8 mouse cellular contexts compared by ENCODE assay signal in the genomic region with DNA sequence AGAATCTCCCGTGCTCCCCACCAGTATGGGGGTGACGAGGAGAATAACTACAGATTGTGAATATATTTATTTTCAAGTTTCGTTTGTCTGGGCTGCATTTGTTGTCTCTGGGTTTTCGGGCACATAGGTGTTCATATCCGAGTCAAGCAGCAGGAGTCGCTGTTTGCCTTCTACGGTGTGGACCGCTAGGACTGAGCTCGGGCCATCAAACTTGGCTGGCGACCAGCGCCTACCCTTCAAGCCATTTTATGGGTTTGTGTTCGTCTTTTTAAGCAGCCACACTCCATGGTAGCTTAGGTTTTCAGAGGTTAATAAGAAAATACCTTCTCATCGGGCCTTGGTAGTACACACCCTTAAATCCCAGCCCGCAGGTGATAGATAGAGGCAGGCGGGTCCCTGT. TPM values are rescaled to one million over a fixed set of nuclear protein-coding genes. Genes with fewer than 3 reads are reported as not detected.
DNase-seq lines count a peak whose midpoint lies in the region; ATAC-seq and TF ChIP-seq lines count a peak whose summit lies in the region.
"Not testable (repeated sequence)": the region's sequence is repeated elsewhere in the genome, so short reads cannot be mapped to it uniquely, and the experiment has no call there.

No protein-coding gene starts in this region.

- not testable (repeated sequence) for TF ChIP-seq POLR2A in limb, embryonic 14.5 days (IDR thresholded peaks at IDR 0.05; ENCODE audit: borderline replicate concordance, extremely low read depth, insufficient read depth, insufficient read length)

- peaks cover 8 to 34% of the 10 kb centered on the region in 2 experiments for H3K4me1 ChIP-seq in ES-E14 (ENCODE audit: control insufficient read depth in 2 of 2, insufficient read depth in 2 of 2, low read length in 2 of 2, poor library complexity in 1 of 2)
- H3K4me1 ChIP-seq in embryonic facial prominence, embryonic 11.5 days (ENCODE audit: control insufficient read depth, insufficient read depth, low read length) = peaks cover 24% of the 10 kb centered on the region
- peaks cover 50% of the 10 kb centered on the region for H3K4me1 ChIP-seq in limb, embryonic 14.5 days (ENCODE audit: control insufficient read depth, insufficient read depth, low read length)

- not testable (repeated sequence) for H3K4me2 ChIP-seq in embryonic facial prominence, embryonic 11.5 days (ENCODE audit: low read depth, low read length)
- peak overlapping the region; percentile 37 for H3K4me2 ChIP-seq in limb, embryonic 14.5 days (replicated peaks; ENCODE audit: low read depth, low read length, severe bottlenecking)

- DNase-seq in ES-E14 (ENCODE audit: low read depth, low spot score) = not testable (repeated sequence)
- DNase-seq in cerebellum, adult 11-12 months = peak; percentile 38
- DNase-seq in embryonic facial prominence, embryonic 11.5 days (ENCODE audit: low spot score) = peak; percentile 79
- DNase-seq in heart, adult 18-20 months = peak; percentile 37 to 68
- DNase-seq in kidney, adult 18-20 months = peak; percentile 44
- DNase-seq in limb, embryonic 14.5 days (ENCODE audit: low spot score) = peak; percentile 88
- DNase-seq in lung, postnatal 4 days = peak; percentile 67 to 77
- peak; percentile 71 for DNase-seq in right cerebral cortex, postnatal 4 days

- ATAC-seq in embryonic facial prominence, embryonic 11.5 days (replicated peaks; ENCODE audit: insufficient number of reproducible peaks, low FRiP score, low TSS enrichment, low read depth); limb, embryonic 14.5 days (ENCODE audit: low FRiP score, low read depth): not testable (repeated sequence)

- in situ Hi-C loops in ES-E14 (cut with MboI; ENCODE audit: low sequenced_read_pairs in 2 of 2, unreplicated experiment in 2 of 2) = not testable (repeated sequence)

- H3K27ac ChIP-seq in ES-E14 (ENCODE audit: insufficient read depth, low read depth, low read length, poor library complexity, severe bottlenecking); embryonic facial prominence, embryonic 11.5 days (replicated peaks; ENCODE audit: low read depth, low read length): not testable (repeated sequence)
- H3K27ac ChIP-seq in limb, embryonic 14.5 days (replicated peaks; ENCODE audit: low read depth, low read length) = 0 out of 2 replicates have a peak overlapping the region, but pooled peaks have one; percentile 67

- not testable (repeated sequence) for H3K9ac ChIP-seq in ES-E14 (ENCODE audit: insufficient read depth, low read depth, low read length, poor library complexity, severe bottlenecking); embryonic facial prominence, embryonic 11.5 days (replicated peaks; ENCODE audit: low read length); limb, embryonic 14.5 days (ENCODE audit: low read depth, low read length, severe bottlenecking)

- WGBS in embryonic facial prominence, embryonic 11.5 days = 46% methylated on average over 15 of the region's 15 CpGs
- 25% methylated on average over 15 of the region's 15 CpGs for WGBS in limb, embryonic 14.5 days

- H3K9me3 ChIP-seq in ES-E14 (ENCODE audit: control insufficient read depth, insufficient read depth, low read depth, low read length); embryonic facial prominence, embryonic 11.5 days (replicated peaks; ENCODE audit: control insufficient read depth, low read length); limb, embryonic 14.5 days (ENCODE audit: control insufficient read depth, low read length): not testable (repeated sequence)

- peaks cover 51% of the 10 kb centered on the region for H3K36me3 ChIP-seq in ES-E14 (ENCODE audit: control insufficient read depth, insufficient read depth, low read length, poor library complexity, severe bottlenecking)
- not testable (repeated sequence) for H3K36me3 ChIP-seq in embryonic facial prominence, embryonic 11.5 days (replicated peaks; ENCODE audit: control insufficient read depth, insufficient read depth, low read depth, low read length)
- peaks cover 13% of the 10 kb centered on the region for H3K36me3 ChIP-seq in limb, embryonic 14.5 days (ENCODE audit: control insufficient read depth, insufficient read depth, low read length)

- not testable (repeated sequence) for H3K27me3 ChIP-seq in embryonic facial prominence, embryonic 11.5 days (ENCODE audit: control insufficient read depth, insufficient read depth, low read length); limb, embryonic 14.5 days (ENCODE audit: control insufficient read depth, insufficient read depth, low read length)

- H3K4me3 ChIP-seq in ES-E14 (ENCODE audit: insufficient read depth in 1 of 2, low read depth in 1 of 2, low read length in 2 of 2, poor library complexity in 1 of 2, severe bottlenecking in 1 of 2); embryonic facial prominence, embryonic 11.5 days (ENCODE audit: low read depth, low read length); limb, embryonic 14.5 days (replicated peaks; ENCODE audit: low read length): not testable (repeated sequence)

TF ChIP-seq in ES-E14, 5 proteins besides CTCF, POLR2A, EP300 and RAD21:
- TF ChIP-seq ZC3H11A (IDR thresholded peaks at IDR 0.05; ENCODE audit: borderline replicate concordance, low read depth, low read length) = peak; percentile 36; the same call in 1 of the 2 replicates

RNA-seq across cellular contexts. Expression of gene Rara, which starts 5.8 kb away (rescaled TPM):
- 25.8 and 30.1 TPM in 2 replicates for total RNA-seq in ES-E14 (2012; rRNA removed)
- 32.7 and 40.2 TPM in 2 replicates for polyA plus RNA-seq in embryonic facial prominence, embryonic 11.5 days (2014; fragmentation: Nextera tagmentation; extraction: Ambion mirVana)
- total RNA-seq in heart, adult 18-20 months (2021) = 10 to 100 TPM in 1 of 2 experiments, 1 to 10 TPM in 1; 8.7 to 10.1 TPM
- polyA plus RNA-seq in limb, embryonic 14.5 days (2012; rRNA removed) = 39.8 and 57.0 TPM in 2 replicates
- polyA plus RNA-seq in limb, embryonic 14.5 days (2014; fragmentation: Nextera tagmentation; extraction: Ambion mirVana) = 52.4 and 58.3 TPM in 2 replicates

RNA-seq across cellular contexts. Expression of gene Cdc6, which starts 14.2 kb away (rescaled TPM):
- total RNA-seq in ES-E14 (2012; rRNA removed) = 32.7 and 51.3 TPM in 2 replicates
- polyA plus RNA-seq in embryonic facial prominence, embryonic 11.5 days (2014; fragmentation: Nextera tagmentation; extraction: Ambion mirVana) = 55.4 and 57.1 TPM in 2 replicates
- total RNA-seq in heart, adult 18-20 months (2021) = under 1 TPM; 0.40 to 0.41 TPM
- polyA plus RNA-seq in limb, embryonic 14.5 days (2012; rRNA removed) = 13.1 and 15.6 TPM in 2 replicates
- polyA plus RNA-seq in limb, embryonic 14.5 days (2014; fragmentation: Nextera tagmentation; extraction: Ambion mirVana) = 25.2 and 25.8 TPM in 2 replicates

RNA-seq across cellular contexts. Expression of gene Wipf2, which starts 58.4 kb away (rescaled TPM):
- 4.7 and 5.8 TPM in 2 replicates for total RNA-seq in ES-E14 (2012; rRNA removed)
- 4.4 and 4.6 TPM in 2 replicates for polyA plus RNA-seq in embryonic facial prominence, embryonic 11.5 days (2014; fragmentation: Nextera tagmentation; extraction: Ambion mirVana)
- total RNA-seq in heart, adult 18-20 months (2021) = 10 to 100 TPM in 1 of 2 experiments, 1 to 10 TPM in 1; 7.3 to 10.1 TPM
- polyA plus RNA-seq in limb, embryonic 14.5 days (2012; rRNA removed) = 10.5 and 11.4 TPM in 2 replicates
- 4.7 and 4.9 TPM in 2 replicates for polyA plus RNA-seq in limb, embryonic 14.5 days (2014; fragmentation: Nextera tagmentation; extraction: Ambion mirVana)

Comparison
In these comparisons a context has a peak if more than half of its experiments do, and no peak if none do; other contexts are left out.
1. RNA of gene Cdc6, which starts 14.2 kb away (total RNA-seq): 32.7 to 51.3 TPM in ES-E14; 0.40 to 0.41 TPM in heart, adult 18-20 months; every median in the first group is over 10 times any median in the second.